Mouse (Mus musculus) kidney, embryonic 14.5 days (tissue): ENCODE measurements around the gene Ndufa8. TPM values are rescaled to one million over a fixed set of nuclear protein-coding genes. Genes with fewer than 3 reads are reported as not detected.

ENCODE experiments used
- ATAC-seq: fragments of 200-750 bp; cut with Nextera tagmentation; 2 replicates; pipeline ENCODE4 v1.8.0; 2017; ENCODE audit warnings: moderate number of reproducible peaks, mild to moderate bottlenecking, moderate TSS enrichment, moderate library complexity; ENCODE audit not compliant: low FRiP score, low TSS enrichment
- H3K27ac ChIP-seq: fragments of 300-500 bp; sonication (generic); 2 replicates; pipeline ENCODE4 v1.5.1; 2014; ENCODE audit warnings: low read depth, mild to moderate bottlenecking, low read length, moderate library complexity, mixed read lengths
- H3K27me3 ChIP-seq: fragments of 300-500 bp; sonication (generic); 2 replicates; pipeline ENCODE4 v1.6.1; 2014; ENCODE audit warnings: mild to moderate bottlenecking, low read length; ENCODE audit not compliant: control insufficient read depth, insufficient read depth
- H3K36me3 ChIP-seq: fragments of 300-500 bp; sonication (generic); 2 replicates; pipeline ENCODE4 v1.6.1; 2014; ENCODE audit warnings: low read length, mixed read lengths; ENCODE audit not compliant: control insufficient read depth, insufficient read depth
- H3K4me1 ChIP-seq: fragments of 300-500 bp; sonication (generic); 2 replicates; pipeline ENCODE4 v1.6.1; 2014; ENCODE audit warnings: low read length, mixed read lengths; ENCODE audit not compliant: control insufficient read depth, insufficient read depth
- H3K4me2 ChIP-seq: fragments of 300-500 bp; sonication (generic); replicated peaks from 2 replicates; pipeline ENCODE4 v1.6.1; 2014; ENCODE audit warnings: low read depth, mild to moderate bottlenecking, low read length
- H3K4me3 ChIP-seq: fragments of 300-500 bp; sonication (generic); 2 replicates; pipeline ENCODE4 v1.5.1; 2014; ENCODE audit warnings: mild to moderate bottlenecking, low read length
- H3K9ac ChIP-seq: fragments of 300-500 bp; sonication (generic); 2 replicates; pipeline ENCODE4 v1.6.1; 2014; ENCODE audit warnings: low read depth, mild to moderate bottlenecking, low read length, moderate library complexity
- H3K9me3 ChIP-seq: fragments of 300-500 bp; sonication (generic); 2 replicates; pipeline ENCODE4 v1.6.1; 2016; ENCODE audit warnings: low read length; ENCODE audit not compliant: control insufficient read depth
- WGBS: fragments of 180-500 bp; shearing (Covaris S2); extraction: QIAGEN DNeasy Blood & Tissue Kit; methylation state at CpG from one replicate; pipeline ENCODE4 v1.1.7; 2014; 5-methylcytosine and 5-hydroxymethylcytosine counted together
- polyA plus RNA-seq: library from polyadenylated mRNA; unstranded; fragments of >200 nt; fragmentation: Nextera tagmentation; extraction: Ambion mirVana; gene quantifications from 2 replicates; pipeline ENCODE4 v1.2.1, GENCODE M21; 2014

Ndufa8 gene
- polyA plus RNA-seq, 1 experiment from 2014 or later, result 238 TPM

- no peak overlapping the region for H3K9ac ChIP-seq
- no peaks in the 10 kb centered on the region for H3K27me3 ChIP-seq
- ATAC-seq, result no peak
- no peaks in the 10 kb centered on the region for H3K36me3 ChIP-seq
- H3K4me3 ChIP-seq, result no peak overlapping the region
- 42% methylated on average over 3 of the region's 3 CpGs for WGBS
- H3K4me1 ChIP-seq, result no peaks in the 10 kb centered on the region
- no peak overlapping the region for H3K4me2 ChIP-seq
- H3K9me3 ChIP-seq, result no peaks in the 10 kb centered on the region
- no peak overlapping the region for H3K27ac ChIP-seq
Measured at GRCm38 (mm10) chr2:36056248-36056647, 7.0 kb upstream of the Ndufa8 start.

- Histone ChIP-seq H3K4me3 (no peak overlapping the region), H3K27ac (no peak overlapping the region), H3K9ac (no peak overlapping the region), H3K4me2 (no peak overlapping the region), H3K9me3 (no peaks in the 10 kb centered on the region), H3K4me1 (peaks cover 4% of the 10 kb centered on the region), H3K27me3 (no peaks in the 10 kb centered on the region), H3K36me3 (no peaks in the 10 kb centered on the region)
- no peak for ATAC-seq
- WGBS, result 64% methylated on average over 3 of the region's 3 CpGs
Measured at GRCm38 (mm10) chr2:36053249-36053648, 4.0 kb upstream of the Ndufa8 start.

GRCm38 (mm10) chr2:36049567-36049954 lies 355 bp upstream of the Ndufa8 start:
- Histone ChIP-seq H3K36me3 (no peaks in the 10 kb centered on the region; the same call in 1 of the 2 replicates), H3K9me3 (no peaks in the 10 kb centered on the region), H3K9ac (no peak overlapping the region), H3K4me2 (peak overlapping the region; percentile 74), H3K4me1 (peaks cover 8% of the 10 kb centered on the region), H3K27ac (no peak overlapping the region), H3K27me3 (no peaks in the 10 kb centered on the region), H3K4me3 (peak overlapping the region; percentile 89)
- WGBS, result 39% methylated on average over 10 of the region's 10 CpGs
- ATAC-seq, result peak; percentile 47

GRCm38 (mm10) chr2:36048164-36048563 lies 1.0 kb downstream of the Ndufa8 start:
- no peak overlapping the region for H3K27ac ChIP-seq
- H3K4me1 ChIP-seq, result peaks cover 8% of the 10 kb centered on the region
- peak overlapping the region; percentile 85; the same call in 1 of the 2 replicates for H3K9ac ChIP-seq
- H3K27me3 ChIP-seq, result no peaks in the 10 kb centered on the region
- H3K4me2 ChIP-seq, result peak overlapping the region; percentile 74
- H3K9me3 ChIP-seq, result no peaks in the 10 kb centered on the region
- H3K4me3 ChIP-seq, result peak overlapping the region; percentile 89
- ATAC-seq, result no peak
- 72% methylated on average over 8 of the region's 8 CpGs for WGBS
- H3K36me3 ChIP-seq, result peaks cover 14% of the 10 kb centered on the region

GRCm38 (mm10) chr2:36040872-36041271 lies 8.3 kb downstream of the Ndufa8 start:
- no peak overlapping the region for H3K4me3 ChIP-seq
- no peak overlapping the region for H3K27ac ChIP-seq
- peaks cover 50% of the 10 kb centered on the region for H3K36me3 ChIP-seq
- no peak overlapping the region for H3K4me2 ChIP-seq
- ATAC-seq, result no peak
- WGBS, result 61% methylated on average over 1 of the region's 1 CpGs
- no peak overlapping the region for H3K9ac ChIP-seq
- H3K9me3 ChIP-seq, result no peaks in the 10 kb centered on the region
- H3K4me1 ChIP-seq, result 0 out of 2 replicates have a peak, but pooled peaks cover 8% of the 10 kb centered on the region
- H3K27me3 ChIP-seq, result no peaks in the 10 kb centered on the region

GRCm38 (mm10) chr2:36039297-36039985 lies 9.8 kb downstream of the Ndufa8 start:
- peaks cover 56% of the 10 kb centered on the region for H3K36me3 ChIP-seq

GRCm38 (mm10) chr2:36035413-36036081 lies 13.7 kb downstream of the Ndufa8 start:
- Histone ChIP-seq H3K9ac (no peak overlapping the region), H3K9me3 (no peaks in the 10 kb centered on the region), H3K36me3 (peaks cover 40% of the 10 kb centered on the region), H3K27ac (peak overlapping the region; percentile 30; the same call in 1 of the 2 replicates), H3K4me1 (0 out of 2 replicates have a peak, but pooled peaks cover 2% of the 10 kb centered on the region), H3K27me3 (no peaks in the 10 kb centered on the region), H3K4me3 (no peak overlapping the region), H3K4me2 (no peak overlapping the region)
- ATAC-seq, result peak; percentile 47; the same call in 1 of the 2 replicates
- WGBS, result 43% methylated on average over 11 of the region's 11 CpGs

More at GRCm38 (mm10) chr2:36039297-36039985, 9.8 kb downstream of the Ndufa8 start:
- Histone ChIP-seq H3K27me3 (no peaks in the 10 kb centered on the region), H3K4me3 (no peak overlapping the region), H3K27ac (no peak overlapping the region), H3K4me1 (0 out of 2 replicates have a peak, but pooled peaks cover 8% of the 10 kb centered on the region), H3K9me3 (no peaks in the 10 kb centered on the region), H3K4me2 (no peak overlapping the region), H3K9ac (no peak overlapping the region)
- no peak for ATAC-seq
- 78% methylated on average over 7 of the region's 7 CpGs for WGBS

GRCm38 (mm10) chr2:36034898-36035297 lies 14.3 kb downstream of the Ndufa8 start:
- ATAC-seq, result no peak
- Histone ChIP-seq H3K4me1 (0 out of 2 replicates have a peak, but pooled peaks cover 2% of the 10 kb centered on the region), H3K36me3 (peaks cover 37% of the 10 kb centered on the region), H3K4me2 (no peak overlapping the region), H3K9ac (no peak overlapping the region), H3K27me3 (no peaks in the 10 kb centered on the region), H3K9me3 (no peaks in the 10 kb centered on the region), H3K4me3 (no peak overlapping the region), H3K27ac (no peak overlapping the region; the same call in 1 of the 2 replicates)
- 78% methylated on average over 7 of the region's 7 CpGs for WGBS

GRCm38 (mm10) chr2:36033966-36034365 lies 15.2 kb downstream of the Ndufa8 start:
- Histone ChIP-seq H3K9me3 (no peaks in the 10 kb centered on the region), H3K27me3 (no peaks in the 10 kb centered on the region), H3K4me1 (0 out of 2 replicates have a peak, but pooled peaks cover 2% of the 10 kb centered on the region), H3K4me3 (no peak overlapping the region), H3K4me2 (no peak overlapping the region), H3K9ac (no peak overlapping the region), H3K36me3 (peaks cover 30% of the 10 kb centered on the region), H3K27ac (no peak overlapping the region)
- no peak for ATAC-seq
- 79% methylated on average over 7 of the region's 7 CpGs for WGBS
